Mouse (Mus musculus): ENCODE results near the gene Xxylt1. TPM values are rescaled to one million over a fixed set of nuclear protein-coding genes. Genes with fewer than 3 reads are reported as not detected.

The Xxylt1 gene
- polyA plus RNA-seq, 1 experiment from 2014 or later = 10.0 TPM

GRCm38 (mm10) chr16:30936471-30936870, 144.8 kb downstream of the Xxylt1 start:
- 53% methylated on average over 6 of the region's 6 CpGs for WGBS
- no peak overlapping the region for H3K4me3 ChIP-seq
- H3K4me2 ChIP-seq (replicated peaks) = no peak overlapping the region
- H3K36me3 ChIP-seq = no peaks in the 10 kb centered on the region
- H3K9me3 ChIP-seq = no peaks in the 10 kb centered on the region
- H3K9ac ChIP-seq (replicated peaks) = no peak overlapping the region
- no peak overlapping the region for H3K27ac ChIP-seq (replicated peaks)
- H3K27me3 ChIP-seq = no peaks in the 10 kb centered on the region
- no peaks in the 10 kb centered on the region for H3K4me1 ChIP-seq
- no peak for ATAC-seq (replicated peaks)

- no peaks in the 10 kb centered on the region for H3K36me3 ChIP-seq
- H3K9me3 ChIP-seq = no peaks in the 10 kb centered on the region
- H3K9ac ChIP-seq (replicated peaks) = no peak overlapping the region
Measured at GRCm38 (mm10) chr16:30936012-30936461, 145.2 kb downstream of the Xxylt1 start.

DNA sequence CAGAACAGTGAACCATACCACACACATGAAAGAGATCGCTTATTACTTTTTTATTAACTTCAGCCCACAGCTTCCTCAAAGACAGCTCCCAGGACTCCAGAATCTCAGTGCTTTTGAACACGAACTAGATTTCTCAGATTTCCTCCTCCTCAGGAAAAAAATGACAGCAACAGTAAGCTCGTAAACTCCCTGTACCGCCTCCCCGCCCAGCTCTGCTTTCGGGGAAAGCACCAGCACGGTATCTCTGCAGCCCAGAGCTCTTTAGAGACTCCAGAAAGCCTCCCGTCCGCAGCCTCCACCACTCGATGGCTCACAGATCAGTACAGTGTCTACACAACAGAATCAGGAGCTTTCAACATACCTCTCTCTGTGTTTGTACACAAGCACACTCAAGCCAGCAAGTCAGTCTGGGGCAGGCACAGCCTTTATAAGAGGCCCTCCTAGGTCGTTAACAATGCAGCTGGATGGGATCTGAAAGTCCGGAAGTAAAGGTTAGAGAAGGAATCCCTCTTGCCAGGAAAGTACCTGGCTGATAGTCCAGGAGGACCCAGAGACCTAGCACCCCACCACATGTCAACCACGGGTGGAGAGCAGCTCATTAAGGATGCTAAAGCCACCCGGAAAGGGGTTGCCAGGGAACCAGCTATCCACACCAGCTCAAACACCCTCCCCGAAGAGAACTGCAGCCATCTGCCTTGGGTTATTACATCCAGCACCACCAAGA, 146.1 kb downstream of the Xxylt1 start:
- H3K4me3 ChIP-seq = no peak overlapping the region
- no peak for ATAC-seq (replicated peaks)
- WGBS = 65% methylated on average over 15 of the region's 15 CpGs

More at GRCm38 (mm10) chr16:30936012-30936461, 145.2 kb downstream of the Xxylt1 start:
- Histone ChIP-seq H3K27me3 (no peaks in the 10 kb centered on the region), H3K4me1 (no peaks in the 10 kb centered on the region), H3K4me2 (replicated peaks) (no peak overlapping the region), H3K27ac (replicated peaks) (no peak overlapping the region), H3K4me3 (no peak overlapping the region)
- WGBS = 91% methylated on average over 7 of the region's 7 CpGs
- no peak for ATAC-seq (replicated peaks)

GRCm38 (mm10) chr16:30934205-30934780, 146.9 kb downstream of the Xxylt1 start:
- Histone ChIP-seq H3K4me3 (no peak overlapping the region), H3K4me2 (replicated peaks) (no peak overlapping the region), H3K9ac (replicated peaks) (no peak overlapping the region), H3K4me1 (no peaks in the 10 kb centered on the region), H3K36me3 (no peaks in the 10 kb centered on the region), H3K9me3 (no peaks in the 10 kb centered on the region), H3K27me3 (no peaks in the 10 kb centered on the region), H3K27ac (replicated peaks) (no peak overlapping the region)
- WGBS = 80% methylated on average over 11 of the region's 11 CpGs
- ATAC-seq (replicated peaks) = no peak

More for the DNA sequence above, 146.1 kb downstream of the Xxylt1 start:
- H3K9ac ChIP-seq (replicated peaks) = no peak overlapping the region
- no peaks in the 10 kb centered on the region for H3K36me3 ChIP-seq
- H3K4me1 ChIP-seq = no peaks in the 10 kb centered on the region
- no peaks in the 10 kb centered on the region for H3K9me3 ChIP-seq
- H3K27me3 ChIP-seq = no peaks in the 10 kb centered on the region
- no peak overlapping the region for H3K4me2 ChIP-seq (replicated peaks)
- H3K27ac ChIP-seq (replicated peaks) = no peak overlapping the region

- H3K4me1 ChIP-seq = no peaks in the 10 kb centered on the region
- H3K9ac ChIP-seq (replicated peaks) = no peak overlapping the region
- no peak overlapping the region for H3K27ac ChIP-seq (replicated peaks)
- H3K4me2 ChIP-seq (replicated peaks) = no peak overlapping the region
- WGBS = 89% methylated on average over 8 of the region's 8 CpGs
- H3K4me3 ChIP-seq = no peak overlapping the region
- ATAC-seq (replicated peaks) = no peak
- H3K36me3 ChIP-seq = no peaks in the 10 kb centered on the region
- no peaks in the 10 kb centered on the region for H3K9me3 ChIP-seq
- H3K27me3 ChIP-seq = no peaks in the 10 kb centered on the region
Measured at GRCm38 (mm10) chr16:30933366-30933765, 147.9 kb downstream of the Xxylt1 start.

GRCm38 (mm10) chr16:30932791-30933190, 148.4 kb downstream of the Xxylt1 start:
- Histone ChIP-seq H3K4me1 (no peaks in the 10 kb centered on the region), H3K36me3 (no peaks in the 10 kb centered on the region), H3K9ac (replicated peaks) (no peak overlapping the region), H3K27ac (replicated peaks) (no peak overlapping the region), H3K27me3 (no peaks in the 10 kb centered on the region), H3K9me3 (no peaks in the 10 kb centered on the region), H3K4me3 (no peak overlapping the region), H3K4me2 (replicated peaks) (no peak overlapping the region)
- no peak for ATAC-seq (replicated peaks)
- WGBS = 69% methylated on average over 4 of the region's 4 CpGs

GRCm38 (mm10) chr16:30932196-30932595, 149.0 kb downstream of the Xxylt1 start:
- no peaks in the 10 kb centered on the region for H3K36me3 ChIP-seq
- no peaks in the 10 kb centered on the region for H3K27me3 ChIP-seq
- H3K27ac ChIP-seq (replicated peaks) = no peak overlapping the region
- H3K4me2 ChIP-seq (replicated peaks) = no peak overlapping the region
- no peak for ATAC-seq (replicated peaks)
- no peak overlapping the region for H3K4me3 ChIP-seq
- no peak overlapping the region for H3K9ac ChIP-seq (replicated peaks)
- 79% methylated on average over 5 of the region's 5 CpGs for WGBS
- no peaks in the 10 kb centered on the region for H3K4me1 ChIP-seq
- no peaks in the 10 kb centered on the region for H3K9me3 ChIP-seq

DNA sequence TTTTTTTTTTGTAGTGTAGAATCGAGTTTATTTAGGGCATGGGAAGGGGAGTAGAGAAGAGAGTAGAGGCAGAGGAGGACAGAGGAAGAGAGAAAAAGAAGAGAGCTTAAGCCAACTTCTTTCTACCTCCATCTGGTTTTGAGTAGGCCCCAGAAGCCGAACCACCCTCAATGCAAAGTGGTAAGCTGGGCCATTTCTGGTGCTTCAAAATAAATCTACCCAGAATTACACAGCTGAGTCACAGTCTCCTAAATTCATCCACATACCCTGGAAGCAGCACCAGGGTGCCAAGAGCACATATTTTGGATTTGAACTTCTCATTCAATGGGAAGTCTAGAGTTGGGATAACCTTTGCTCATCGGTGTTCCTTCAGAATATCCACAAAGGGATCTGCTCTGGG, 152.1 kb downstream of the Xxylt1 start:
- H3K4me1 ChIP-seq = no peaks in the 10 kb centered on the region
- no peak for ATAC-seq (replicated peaks)
- H3K27me3 ChIP-seq = no peaks in the 10 kb centered on the region
- no peaks in the 10 kb centered on the region for H3K9me3 ChIP-seq
- no peak overlapping the region for H3K4me2 ChIP-seq (replicated peaks)
- no peak overlapping the region for H3K4me3 ChIP-seq
- H3K36me3 ChIP-seq = no peaks in the 10 kb centered on the region
- no peak overlapping the region for H3K27ac ChIP-seq (replicated peaks)
- WGBS = 82% methylated on average over 3 of the region's 3 CpGs
- H3K9ac ChIP-seq (replicated peaks) = no peak overlapping the region

DNA sequence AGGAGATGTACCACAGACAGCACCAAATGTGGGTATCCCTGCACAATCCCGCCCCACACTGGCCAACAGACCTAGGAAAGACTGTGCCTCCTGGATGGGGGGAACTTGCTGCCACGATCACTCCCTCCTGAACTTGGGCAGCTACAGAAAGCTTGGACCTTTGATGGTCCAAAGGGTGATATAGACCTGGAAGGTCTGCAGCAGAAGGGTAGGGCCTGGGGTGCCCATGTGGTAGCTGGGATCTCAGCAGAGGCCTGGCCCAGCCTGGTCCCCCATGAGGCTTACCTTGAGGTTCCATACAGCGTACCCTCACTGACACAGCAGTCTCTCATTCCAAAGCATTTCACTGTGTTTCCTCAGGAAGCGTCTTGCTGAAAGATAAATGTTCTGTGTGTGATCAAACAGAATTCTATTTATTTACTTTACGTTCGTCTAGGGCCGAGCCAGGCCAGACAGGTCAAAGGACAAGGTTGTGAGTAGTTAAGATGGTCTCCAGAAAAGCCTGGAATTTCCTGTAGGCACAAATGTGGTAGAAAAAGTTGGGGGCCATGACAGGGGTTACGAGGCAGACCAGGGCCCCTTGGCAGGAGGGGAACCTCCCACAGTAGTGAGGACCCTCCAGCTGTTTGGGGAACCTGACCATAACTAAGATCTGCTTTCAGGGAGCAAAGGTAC, 153.0 kb downstream of the Xxylt1 start:
- 89% methylated on average over 8 of the region's 8 CpGs for WGBS
- ATAC-seq (replicated peaks) = no peak

DNA sequence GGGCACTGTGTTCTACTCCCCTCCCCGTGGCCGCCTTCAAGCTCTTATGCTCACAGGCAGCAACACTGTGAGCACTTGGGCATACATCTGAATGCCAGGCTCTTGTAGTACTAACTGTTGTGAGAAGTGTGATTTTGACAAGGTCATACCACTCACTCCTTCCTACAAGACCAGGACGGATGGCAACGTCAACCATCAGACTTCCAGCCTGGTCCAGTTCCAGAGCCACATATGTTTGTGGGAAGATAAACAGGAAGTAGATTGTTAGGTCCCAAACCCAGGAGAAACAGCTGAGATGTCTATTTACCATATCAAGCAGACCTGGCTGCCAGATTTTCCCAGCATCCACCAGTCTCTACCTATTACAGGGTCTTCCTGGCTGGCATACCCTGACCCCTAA, 155.7 kb downstream of the Xxylt1 start:
- Histone ChIP-seq H3K4me1 (no peaks in the 10 kb centered on the region), H3K36me3 (no peaks in the 10 kb centered on the region), H3K27me3 (no peaks in the 10 kb centered on the region), H3K9ac (replicated peaks) (no peak overlapping the region), H3K27ac (replicated peaks) (no peak overlapping the region), H3K4me3 (no peak overlapping the region), H3K9me3 (no peaks in the 10 kb centered on the region), H3K4me2 (replicated peaks) (no peak overlapping the region)
- WGBS = 85% methylated on average over 4 of the region's 4 CpGs
- ATAC-seq (replicated peaks) = no peak

More for the DNA sequence above, 153.0 kb downstream of the Xxylt1 start:
- Histone ChIP-seq H3K9me3 (no peaks in the 10 kb centered on the region), H3K9ac (replicated peaks) (no peak overlapping the region), H3K36me3 (no peaks in the 10 kb centered on the region), H3K27ac (replicated peaks) (no peak overlapping the region), H3K4me3 (no peak overlapping the region), H3K4me1 (no peaks in the 10 kb centered on the region), H3K27me3 (no peaks in the 10 kb centered on the region), H3K4me2 (replicated peaks) (no peak overlapping the region)

GRCm38 (mm10) chr16:30923899-30924298, 157.3 kb downstream of the Xxylt1 start:
- Histone ChIP-seq H3K4me3 (no peak overlapping the region), H3K4me2 (replicated peaks) (no peak overlapping the region), H3K9me3 (no peaks in the 10 kb centered on the region), H3K27ac (replicated peaks) (no peak overlapping the region), H3K9ac (replicated peaks) (no peak overlapping the region), H3K27me3 (no peaks in the 10 kb centered on the region), H3K36me3 (no peaks in the 10 kb centered on the region), H3K4me1 (no peaks in the 10 kb centered on the region)
- no peak for ATAC-seq (replicated peaks)
- WGBS = 75% methylated on average over 7 of the region's 7 CpGs

GRCm38 (mm10) chr16:30922548-30922947, 158.7 kb downstream of the Xxylt1 start:
- Histone ChIP-seq H3K27me3 (no peaks in the 10 kb centered on the region), H3K4me2 (replicated peaks) (no peak overlapping the region), H3K36me3 (no peaks in the 10 kb centered on the region), H3K9me3 (no peaks in the 10 kb centered on the region), H3K27ac (replicated peaks) (no peak overlapping the region), H3K9ac (replicated peaks) (no peak overlapping the region), H3K4me3 (no peak overlapping the region), H3K4me1 (no peaks in the 10 kb centered on the region)
- ATAC-seq (replicated peaks) = no peak
- 77% methylated on average over 1 of the region's 1 CpGs for WGBS
